Comparison of ENCODE assay signal across 7 mouse cellular contexts in the genomic region with DNA sequence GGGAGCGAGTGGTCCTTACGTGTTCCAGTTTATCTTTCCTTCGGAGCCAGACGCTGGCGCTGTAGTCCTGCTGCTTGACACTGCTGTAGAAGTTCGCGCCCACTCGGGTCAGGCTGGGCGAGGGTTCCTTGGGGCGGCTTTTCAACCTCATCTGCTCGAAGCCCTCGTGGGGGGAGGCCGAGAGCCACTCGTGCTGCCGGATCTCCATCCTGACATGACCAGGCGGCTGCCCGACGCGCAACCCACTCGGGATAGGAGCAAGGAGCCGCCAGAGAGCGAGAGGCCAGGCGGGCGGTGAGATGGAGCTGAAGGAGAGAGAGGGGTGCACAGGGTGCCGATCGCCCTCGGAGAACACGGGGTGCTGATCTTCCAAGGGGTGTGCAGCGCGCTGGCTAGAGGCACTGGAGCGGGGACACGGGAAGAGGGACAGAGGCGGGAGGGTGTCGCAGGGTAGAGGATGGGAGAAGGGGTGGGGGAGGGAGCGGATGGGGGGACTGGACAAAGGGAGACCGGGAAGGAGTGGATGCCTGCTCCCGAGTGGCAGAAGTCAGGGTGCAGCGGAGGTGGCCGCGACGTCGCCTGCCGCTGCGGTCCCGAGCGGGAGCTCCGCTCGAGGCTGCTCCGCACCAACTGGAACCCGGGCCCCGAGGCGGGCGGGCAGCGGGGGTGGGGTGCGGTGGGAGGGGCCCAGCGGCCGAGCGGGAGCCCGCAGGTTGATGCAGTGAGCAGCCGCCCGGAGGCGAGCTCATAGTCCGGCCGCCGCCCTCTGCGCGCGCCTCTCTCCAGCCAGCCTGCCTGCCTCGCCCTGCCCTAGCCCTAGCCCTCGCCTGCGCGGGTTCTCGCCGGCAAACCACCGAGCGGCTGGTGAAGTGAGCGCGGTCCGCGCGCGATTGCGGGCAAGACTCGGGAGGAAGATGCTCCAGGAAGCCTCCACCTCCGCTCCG. TPM values are rescaled to one million over a fixed set of nuclear protein-coding genes. Genes with fewer than 3 reads are reported as not detected.
A peak's percentile ranks its signal among the peaks of the same experiment; 100 is the strongest.
DNase-seq lines count a peak whose midpoint lies in the region; ATAC-seq and TF ChIP-seq lines count a peak whose summit lies in the region.

A gene (minus strand): TSS at position 646 of the 944 bp plus-strand sequence.

- H3K27ac ChIP-seq in midbrain, embryonic 11.5 days (ENCODE audit: low read depth, low read length), result no peak within 1 kb of the TSS
- H3K27ac ChIP-seq in testis, adult 2 months (ENCODE audit: control insufficient read depth, insufficient read depth, low read depth, low read length), result no peak within 1 kb of the TSS

- ATAC-seq in midbrain, embryonic 11.5 days (ENCODE audit: low FRiP score), result peak; percentile 95

- under 1% methylated on average over 56 of the region's 86 CpGs for WGBS in midbrain, embryonic 11.5 days

- no peaks in the 10 kb centered on the region for H3K36me3 ChIP-seq in midbrain, embryonic 11.5 days (ENCODE audit: control insufficient read depth, insufficient read depth, low read length)
- no peaks in the 10 kb centered on the region for H3K36me3 ChIP-seq in testis, adult 2 months (ENCODE audit: control insufficient read depth, insufficient read depth, low read length)

- H3K9me3 ChIP-seq in midbrain, embryonic 11.5 days (ENCODE audit: control insufficient read depth, low read length), result no peaks in the 10 kb centered on the region

- peak within 1 kb of the TSS; percentile 96 for H3K4me2 ChIP-seq in midbrain, embryonic 11.5 days

- no peak for TF ChIP-seq POLR2A in testis, adult 2 months (IDR thresholded peaks at IDR 0.05; ENCODE audit: control insufficient read depth, low read depth, low read length)

- TF ChIP-seq CTCF in testis, adult 2 months (IDR thresholded peaks at IDR 0.05; ENCODE audit: control insufficient read depth, insufficient read depth, insufficient replicate concordance, low read depth, low read length), result no peak

- DNase-seq in urinary bladder, adult 2 months (ENCODE audit: low spot score), result peak; percentile 22
- DNase-seq in urinary bladder, adult 18-20 months (ENCODE audit: low spot score in 2 of 2), result no peak
- peak; percentile 66 to 73 for DNase-seq in cerebellum, postnatal 36 days
- DNase-seq in gastrocnemius, postnatal 25 days, result peak; percentile 6
- DNase-seq in layer of hippocampus, postnatal 10 days (ENCODE audit: low spot score in 2 of 2), result peak; percentile 27 to 46
- peak; percentile 95 for DNase-seq in midbrain, embryonic 11.5 days (ENCODE audit: low spot score, missing footprints)

- H3K4me3 ChIP-seq in midbrain, embryonic 11.5 days (ENCODE audit: low read depth, low read length), result peak within 1 kb of the TSS; percentile 59
- peak within 1 kb of the TSS; percentile 54 for H3K4me3 ChIP-seq in testis, adult 2 months (ENCODE audit: control insufficient read depth, low read depth, low read length)

- H3K9ac ChIP-seq in midbrain, embryonic 11.5 days (ENCODE audit: low read length), result peak within 1 kb of the TSS; percentile 75

- peaks cover 6% of the 10 kb centered on the region for H3K4me1 ChIP-seq in midbrain, embryonic 11.5 days (ENCODE audit: control insufficient read depth, insufficient read depth, low read length)
- peaks cover 7% of the 10 kb centered on the region for H3K4me1 ChIP-seq in testis, adult 2 months (ENCODE audit: control insufficient read depth, insufficient read depth, low read length)

- peaks cover 11% of the 10 kb centered on the region for H3K27me3 ChIP-seq in midbrain, embryonic 11.5 days (ENCODE audit: control insufficient read depth, insufficient read depth, low read length)
- peaks cover 2% of the 10 kb centered on the region; the same call in 1 of the 2 replicates for H3K27me3 ChIP-seq in testis, adult 2 months (ENCODE audit: control insufficient read depth, insufficient read depth, low read length)

RNA-seq across cellular contexts. Expression of the gene that starts here (rescaled TPM):
- polyA plus RNA-seq in urinary bladder, adult 2 months (2012; rRNA removed), result 0.03 and 0.10 TPM in 2 replicates
- total RNA-seq in gastrocnemius, postnatal 25 days (2021), result 1 to 10 TPM; 1.0 to 1.3 TPM
- 1 to 10 TPM; 1.3 to 2.1 TPM for total RNA-seq in layer of hippocampus, postnatal 10 days (2021)
- polyA plus RNA-seq in midbrain, embryonic 11.5 days (2014; fragmentation: Nextera tagmentation; extraction: Ambion mirVana), result 0.75 and 1.2 TPM in 2 replicates
- 0.05 TPM in 1 of 2 replicates, not detected in the other for polyA plus RNA-seq in testis, adult 2 months (2012; rRNA removed)

Comparison
In these comparisons a context has a peak if more than half of its experiments do, and no peak if none do; other contexts are left out.
1. Peak in DNase-seq in urinary bladder, adult 2 months; RNA of the gene not detected or under 1 TPM.
2. DNase-seq: peak in cerebellum, postnatal 36 days (2 of 2), gastrocnemius, postnatal 25 days (single experiment), layer of hippocampus, postnatal 10 days (2 of 2) and midbrain, embryonic 11.5 days (single experiment); none in urinary bladder, adult 18-20 months (0 of 2).